Mouse (Mus musculus): ENCODE measurements around the gene Klf7. TPM values are rescaled to one million over a fixed set of nuclear protein-coding genes. Genes with fewer than 3 reads are reported as not detected.
A peak's percentile ranks its signal among the peaks of the same experiment; 100 is the strongest.

The Klf7 gene
- total RNA-seq, 2 experiments from 2014 or later: 153 to 161 TPM

GRCm38 (mm10) chr1:64070947-64071346 lies 51.1 kb downstream of the Klf7 start:
- intact Hi-C loops (cut with DNase I): no loop called here
- DNase-seq: no peak

- peak; percentile 53 for DNase-seq
- intact Hi-C loops (cut with DNase I): no loop called here
Measured at GRCm38 (mm10) chr1:64066320-64067254, 55.5 kb downstream of the Klf7 start.

DNA sequence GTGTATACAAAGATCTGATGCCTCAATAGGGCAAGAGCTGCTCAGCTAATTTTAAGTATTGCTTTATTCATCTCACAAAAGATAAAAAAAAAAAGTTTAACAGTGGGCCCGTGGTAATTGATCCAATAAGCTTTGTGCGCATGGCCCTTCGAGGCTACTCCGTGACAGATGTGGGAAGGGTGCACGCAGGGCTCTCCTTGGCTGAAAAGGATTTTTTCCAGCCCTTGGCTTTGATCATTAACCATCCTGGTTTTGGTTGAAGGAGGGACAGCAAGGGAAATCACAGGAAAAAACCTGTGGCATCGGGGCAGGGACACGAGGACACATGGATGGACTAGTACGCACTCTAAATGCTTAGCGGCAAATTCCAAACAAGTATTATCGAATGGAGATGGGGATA lies 60.6 kb downstream of the Klf7 start:
- intact Hi-C loops (cut with DNase I): no loop called here
- no peak for DNase-seq

DNA sequence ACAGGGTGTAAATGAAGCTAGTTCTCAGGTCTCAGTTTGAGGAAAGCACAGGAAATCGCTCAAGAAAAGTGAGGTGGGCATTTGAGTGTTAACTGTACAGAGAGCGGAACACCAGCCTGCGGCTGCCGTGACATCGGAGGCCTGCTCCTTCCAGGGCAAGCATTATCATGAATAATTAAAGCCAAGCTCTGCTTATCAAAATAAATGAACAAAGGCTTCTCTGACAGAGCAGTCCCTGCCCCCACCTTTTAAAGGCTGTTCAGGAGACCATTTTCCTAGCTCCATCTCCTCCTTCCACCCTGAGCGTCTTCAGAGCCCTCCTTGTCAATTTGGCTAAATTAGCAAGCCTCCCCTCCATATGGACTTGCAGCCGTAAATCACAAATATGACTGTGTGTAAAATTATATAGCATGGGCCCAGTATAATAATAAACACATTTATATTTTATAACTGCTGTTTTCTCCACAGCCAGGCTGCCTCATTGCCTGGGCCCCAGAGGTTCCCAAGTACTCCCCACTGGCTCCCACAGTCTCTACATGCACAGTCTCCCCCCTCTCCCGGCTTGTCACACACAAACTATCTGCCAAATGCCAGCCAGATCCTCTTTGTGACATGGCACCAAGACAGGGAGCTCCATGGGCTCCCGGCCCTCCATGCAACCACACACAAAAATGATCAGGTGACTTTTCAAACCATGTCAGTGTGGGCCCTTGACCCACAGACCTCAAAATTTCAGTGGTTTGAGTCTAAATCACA lies 61.2 kb downstream of the Klf7 start:
- intact Hi-C loops (cut with DNase I): no loop called here
- peak; percentile 11 for DNase-seq

DNA sequence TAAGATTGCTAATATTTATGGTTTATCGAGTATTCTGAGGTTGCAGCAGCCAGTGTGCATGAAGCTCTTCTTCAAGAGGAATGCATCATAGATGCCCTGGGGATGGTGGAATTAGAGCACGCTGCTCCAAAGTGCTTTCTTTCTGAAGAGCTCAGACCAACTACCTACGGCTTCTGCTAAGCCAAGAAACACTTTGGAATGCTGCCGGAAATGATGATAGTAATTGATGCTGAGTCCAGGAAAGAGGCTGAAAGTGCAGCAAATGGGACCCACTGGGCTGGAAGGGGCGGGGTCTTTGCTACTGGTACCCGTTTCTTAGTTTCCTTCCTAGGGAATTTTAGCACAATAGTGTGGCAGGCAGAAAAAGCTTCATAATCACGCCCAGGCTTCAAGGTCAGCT lies 62.0 kb downstream of the Klf7 start:
- intact Hi-C loops (cut with DNase I): no loop called here
- DNase-seq: no peak

DNA sequence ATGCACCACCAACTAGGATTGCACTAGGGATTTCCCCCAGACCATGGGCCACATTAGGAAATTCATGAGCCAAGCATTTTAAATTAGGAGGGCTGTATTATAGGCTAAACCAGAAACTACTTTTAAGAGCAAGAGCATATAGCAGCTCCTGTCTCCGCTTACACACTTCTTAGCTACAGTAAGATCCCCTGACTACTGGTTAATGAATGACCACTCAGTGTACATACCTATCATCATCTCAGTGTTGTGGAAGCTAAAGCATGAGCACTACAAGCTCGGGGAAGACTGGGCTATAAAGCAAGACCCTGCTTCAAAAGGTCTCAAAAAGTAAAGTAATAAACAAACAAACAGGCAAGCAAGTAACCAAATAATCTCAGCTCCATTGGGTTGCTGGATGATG lies 65.5 kb downstream of the Klf7 start:
- DNase-seq: no peak
- intact Hi-C loops (cut with DNase I): no loop called here

- intact Hi-C loops (cut with DNase I): loop anchor here (2.0 kb wide), 1 partner anchor 19 kb away; no protein-coding TSS in a partner anchor
- no peak for DNase-seq
Measured at GRCm38 (mm10) chr1:64055978-64056377, 66.1 kb downstream of the Klf7 start.

- intact Hi-C loops (cut with DNase I): loop anchor here (2.0 kb wide), 1 partner anchor 18 kb away; no protein-coding TSS in a partner anchor
- no peak for DNase-seq
Measured at GRCm38 (mm10) chr1:64055210-64055609, 66.9 kb downstream of the Klf7 start.

DNA sequence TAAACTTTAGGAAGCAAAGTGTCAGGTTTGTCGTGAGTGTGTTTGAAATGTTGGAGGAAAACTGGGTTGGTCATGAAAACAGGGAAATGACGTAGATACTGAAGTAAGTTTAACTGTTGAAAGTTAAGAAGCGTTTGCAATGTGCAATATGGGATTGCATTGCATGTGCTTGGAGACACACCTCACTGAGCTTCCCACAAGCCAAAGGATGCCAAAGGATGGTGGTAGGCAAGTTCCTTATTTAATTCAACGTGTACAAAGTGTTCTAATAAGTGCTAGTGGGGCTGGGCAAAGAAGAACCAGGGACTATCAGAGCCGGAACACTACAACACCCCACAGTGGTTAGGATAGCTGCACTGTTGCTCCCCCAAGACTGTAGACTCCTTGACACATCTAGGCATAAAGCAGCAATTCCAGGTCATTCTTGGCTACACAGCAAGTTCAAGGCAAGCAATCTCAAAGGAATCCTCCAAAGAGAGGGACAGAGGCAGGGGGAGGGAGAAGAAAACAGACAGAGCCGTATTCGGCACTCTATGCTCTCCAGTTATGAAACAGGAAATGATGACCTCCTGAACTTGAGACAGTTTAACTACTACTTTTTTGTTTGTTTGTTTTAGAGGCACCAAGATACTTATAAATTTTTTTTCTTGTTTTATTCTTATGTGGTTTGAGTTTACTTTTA lies 69.9 kb downstream of the Klf7 start:
- intact Hi-C loops (cut with DNase I): no loop called here
- no peak for DNase-seq

DNA sequence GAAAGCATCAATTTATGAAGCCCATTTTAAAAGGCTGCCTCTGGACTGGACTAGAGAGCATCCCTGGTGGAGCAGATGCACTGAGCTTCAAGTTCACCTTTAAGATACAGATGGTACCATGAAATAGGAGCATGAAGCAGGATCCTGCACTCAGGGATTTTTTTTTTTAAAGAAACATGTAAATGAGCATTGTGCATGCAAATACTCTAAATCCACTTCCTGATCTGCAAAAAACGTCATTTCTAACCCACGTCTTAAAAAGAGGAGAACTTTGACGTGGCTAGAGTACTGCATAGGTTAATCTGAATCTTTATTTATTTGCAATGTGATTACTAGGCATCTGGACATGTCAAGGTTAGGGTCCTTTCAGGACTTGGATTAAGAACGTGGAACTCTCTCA lies 73.5 kb downstream of the Klf7 start:
- no peak for DNase-seq
- intact Hi-C loops (cut with DNase I): no loop called here

GRCm38 (mm10) chr1:64046802-64047156 lies 75.3 kb downstream of the Klf7 start:
- intact Hi-C loops (cut with DNase I): no loop called here
- DNase-seq: no peak

DNA sequence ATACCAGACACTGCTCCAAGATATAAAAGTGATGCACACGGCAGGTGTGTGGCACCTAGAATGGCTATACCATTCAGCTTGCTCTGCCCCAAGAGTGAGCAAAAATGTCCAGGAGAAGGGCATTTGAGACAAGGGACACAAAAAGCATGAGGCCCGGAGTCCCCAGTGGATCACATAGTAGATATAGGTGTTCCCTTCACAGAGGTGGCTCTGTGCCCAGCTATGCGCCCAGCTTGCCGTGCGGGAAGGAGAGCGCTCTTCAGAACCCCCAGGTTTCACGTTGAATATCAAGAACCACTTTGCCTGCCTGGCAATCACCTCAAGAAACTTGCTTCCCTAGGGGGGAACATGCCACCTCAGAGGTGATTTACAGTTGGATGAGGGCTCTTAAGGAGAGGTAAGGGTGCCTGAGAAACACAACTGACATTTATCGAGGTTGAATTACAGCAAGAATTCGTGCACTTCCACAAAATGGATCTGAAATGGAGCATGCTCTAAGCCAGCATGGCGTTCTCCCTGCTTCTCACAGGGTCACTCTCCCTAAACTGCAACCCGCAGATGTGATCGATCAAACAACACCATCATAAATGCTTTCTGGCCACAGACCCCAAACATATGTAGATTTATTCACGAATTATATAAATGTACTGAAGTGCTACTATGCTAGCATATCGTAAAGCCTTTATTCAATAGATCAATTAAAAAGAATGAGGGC lies 75.8 kb downstream of the Klf7 start:
- intact Hi-C loops (cut with DNase I): no loop called here

DNA sequence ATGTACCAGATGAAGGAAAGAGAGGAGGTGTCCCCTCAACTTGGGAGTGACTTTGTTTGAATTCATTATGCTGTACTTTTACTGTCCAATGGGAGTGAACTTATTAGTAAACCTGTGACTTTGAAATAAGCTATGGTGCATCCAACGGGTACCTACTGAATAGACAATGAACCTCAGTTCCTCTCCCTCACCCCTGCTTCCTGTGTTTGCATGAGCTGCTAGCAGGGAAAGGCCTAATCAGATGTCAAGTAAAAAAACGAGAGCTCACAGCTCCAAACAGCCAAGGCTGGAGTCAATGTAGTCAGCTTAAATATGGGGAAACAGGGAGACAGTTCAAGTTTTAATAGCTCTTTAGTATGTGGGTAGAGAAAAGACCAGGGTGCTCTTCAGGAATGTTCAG lies 77.5 kb downstream of the Klf7 start:
- intact Hi-C loops (cut with DNase I): no loop called here
- DNase-seq: no peak

More for the DNA sequence above, 75.8 kb downstream of the Klf7 start:
- no peak for DNase-seq

DNA sequence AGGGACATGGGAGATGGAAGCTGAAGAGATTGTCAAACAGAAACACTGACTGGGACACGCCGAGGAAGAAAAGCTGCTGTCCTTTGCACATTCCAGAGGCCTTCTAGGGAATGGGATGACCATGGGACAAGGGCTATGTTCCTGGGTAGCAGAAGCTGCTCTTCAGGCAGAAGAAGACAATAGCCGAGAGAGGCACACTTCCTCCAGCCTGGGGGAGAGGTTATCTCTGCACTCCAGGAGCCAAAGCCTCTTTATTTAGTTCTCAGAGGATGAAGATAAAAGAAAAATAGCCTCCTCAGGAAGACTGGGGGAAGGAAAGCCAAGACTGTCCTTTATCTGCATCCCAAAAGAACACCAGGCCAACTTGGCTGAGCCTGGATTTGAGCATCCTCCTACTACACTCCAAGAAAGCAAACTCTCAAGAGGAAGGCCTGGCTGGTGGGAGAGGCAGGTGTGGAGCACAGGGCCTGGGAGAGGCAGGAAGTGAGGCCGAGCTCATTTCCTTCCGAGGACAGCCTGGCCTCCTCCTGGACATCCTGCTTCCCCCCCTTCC lies 81.2 kb downstream of the Klf7 start:
- DNase-seq: no peak
- intact Hi-C loops (cut with DNase I): no loop called here

GRCm38 (mm10) chr1:64040061-64040686 lies 81.9 kb downstream of the Klf7 start:
- intact Hi-C loops (cut with DNase I): no loop called here
- DNase-seq: no peak

GRCm38 (mm10) chr1:64038343-64038742 lies 83.7 kb downstream of the Klf7 start:
- DNase-seq: no peak
- intact Hi-C loops (cut with DNase I): no loop called here

DNA sequence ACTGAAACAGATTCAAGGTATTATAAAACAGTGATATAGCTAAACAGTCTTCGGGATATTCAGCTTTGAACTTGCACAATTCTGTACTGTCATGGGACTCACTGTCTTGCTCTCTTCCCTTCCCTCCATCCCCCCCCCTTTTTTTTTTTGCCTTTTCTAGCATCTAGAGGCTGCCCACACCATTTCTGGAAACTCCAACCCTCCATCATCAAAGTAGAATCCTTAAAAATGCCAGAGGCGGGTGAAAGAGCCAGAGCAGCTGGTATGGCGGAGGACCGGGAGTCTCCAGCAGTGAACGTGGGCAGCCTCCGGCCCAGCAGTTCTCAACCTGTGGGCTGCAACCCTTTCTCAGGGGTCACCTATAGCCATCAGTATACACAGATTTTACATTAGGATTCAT lies 84.3 kb downstream of the Klf7 start:
- intact Hi-C loops (cut with DNase I): loop anchor here (2.0 kb wide), 1 partner anchor 17 kb away; no protein-coding TSS in a partner anchor
- DNase-seq: no peak

DNA sequence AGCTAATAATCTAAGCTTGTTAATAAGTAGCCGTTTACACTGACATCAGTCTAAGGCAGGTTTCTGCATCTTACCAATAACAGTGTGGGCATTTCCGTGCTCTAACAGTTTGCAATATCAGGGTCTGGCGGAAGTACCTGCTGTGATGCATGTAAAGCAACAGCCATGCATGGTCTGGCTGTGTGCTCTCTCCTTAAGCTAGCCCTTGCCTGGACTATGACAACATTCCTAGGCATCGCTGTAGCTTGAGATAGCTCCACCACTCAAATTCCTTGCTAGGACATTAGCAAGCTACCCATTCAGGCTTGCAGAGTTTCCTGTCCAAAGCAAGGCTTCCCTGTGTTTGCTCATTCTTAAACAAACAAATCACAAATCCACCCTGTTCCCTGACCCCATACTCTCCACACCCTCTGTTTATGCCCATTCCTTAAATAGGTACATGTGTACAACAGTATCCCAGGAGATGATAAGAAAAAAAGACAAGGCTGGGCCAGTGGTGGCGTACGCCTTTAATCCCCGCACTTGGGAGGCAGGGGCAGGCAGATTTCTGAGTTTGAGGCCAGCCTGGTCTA lies 85.1 kb downstream of the Klf7 start:
- DNase-seq: no peak
- intact Hi-C loops (cut with DNase I): loop anchor here (2.0 kb wide), 1 partner anchor 18 kb away; no protein-coding TSS in a partner anchor

- intact Hi-C loops (cut with DNase I): loop anchor here (2.0 kb wide), 1 partner anchor 19 kb away; no protein-coding TSS in a partner anchor
- no peak for DNase-seq
Measured at GRCm38 (mm10) chr1:64035804-64036203, 86.3 kb downstream of the Klf7 start.

All from left cerebral cortex, postnatal 4 days (tissue).